Mouse (Mus musculus) bone marrow macrophage, adult 2 months (primary cell): ENCODE results near the gene Ube2e1. TPM values are rescaled to one million over a fixed set of nuclear protein-coding genes. Genes with fewer than 3 reads are reported as not detected.

Source experiments
- H3K27ac ChIP-seq: 2 replicates; pipeline ENCODE4 v1.5.1; 2012; ENCODE audit warnings: low read depth, low read length; ENCODE audit not compliant: insufficient read depth
- H3K4me1 ChIP-seq: 2 replicates; pipeline ENCODE4 v1.6.1; 2012; ENCODE audit warnings: low read length; ENCODE audit not compliant: control insufficient read depth, insufficient read depth
- H3K4me3 ChIP-seq: 2 replicates; pipeline ENCODE4 v1.5.1; 2012; ENCODE audit warnings: mild to moderate bottlenecking, low read length, moderate library complexity; ENCODE audit not compliant: insufficient read depth
- CTCF ChIP-seq: IDR thresholded peaks from 2 replicates; pipeline ENCODE4 v1.5.1; 2012; ENCODE audit warnings: low read depth, mild to moderate bottlenecking, low read length, moderate library complexity
- POLR2A ChIP-seq: IDR thresholded peaks from 2 replicates; pipeline ENCODE4 v1.6.1; 2012; ENCODE audit warnings: mild to moderate bottlenecking, low read depth, low read length, borderline replicate concordance
- polyA plus RNA-seq: library from polyadenylated mRNA; stranded (reverse); fragments of >200 nt; gene quantifications from 2 replicates; pipeline ENCODE4 v1.2.4, GENCODE M21; 2012; ENCODE audit not compliant: missing spikeins, insufficient read depth, insufficient read length

The Ube2e1 gene
- polyA plus RNA-seq: 66.5 and 72.9 TPM in 2 replicates

DNA sequence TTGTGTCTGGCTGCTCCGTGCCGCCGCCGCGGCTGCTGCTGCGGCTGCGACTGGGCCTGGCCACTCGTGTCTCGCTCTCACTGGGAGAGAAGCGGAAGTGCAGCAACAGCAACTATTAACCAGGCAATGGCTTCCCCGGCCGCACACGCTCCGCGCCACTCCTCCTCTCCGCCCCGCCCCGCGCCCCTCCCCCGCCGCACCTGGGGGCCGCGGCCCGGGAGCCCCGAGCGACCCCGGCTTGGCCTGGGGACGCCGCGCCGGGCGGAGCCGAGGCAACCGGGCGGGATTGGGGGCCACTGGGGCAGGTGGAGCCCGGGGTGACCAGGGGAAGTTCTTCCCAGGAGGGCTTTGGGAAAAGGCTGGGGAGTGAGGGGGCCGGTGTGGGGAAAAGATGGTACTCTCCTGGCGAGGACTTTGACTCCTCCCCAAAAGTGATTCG, at the start of gene Ube2e1:
Gene Ube2e1, minus strand, starts transcription at position 167 of the 439 bp plus-strand sequence.
- H3K27ac ChIP-seq: peak within 1 kb of the TSS; percentile 20; the same call in 1 of the 2 replicates
- peak within 1 kb of the TSS; percentile 91 for H3K4me3 ChIP-seq
- H3K4me1 ChIP-seq: peaks cover 5% of the 10 kb centered on the region; the same call in 1 of the 2 replicates
- no peak for TF ChIP-seq CTCF
- TF ChIP-seq POLR2A: no peak; the same call in 1 of the 2 replicates

DNA sequence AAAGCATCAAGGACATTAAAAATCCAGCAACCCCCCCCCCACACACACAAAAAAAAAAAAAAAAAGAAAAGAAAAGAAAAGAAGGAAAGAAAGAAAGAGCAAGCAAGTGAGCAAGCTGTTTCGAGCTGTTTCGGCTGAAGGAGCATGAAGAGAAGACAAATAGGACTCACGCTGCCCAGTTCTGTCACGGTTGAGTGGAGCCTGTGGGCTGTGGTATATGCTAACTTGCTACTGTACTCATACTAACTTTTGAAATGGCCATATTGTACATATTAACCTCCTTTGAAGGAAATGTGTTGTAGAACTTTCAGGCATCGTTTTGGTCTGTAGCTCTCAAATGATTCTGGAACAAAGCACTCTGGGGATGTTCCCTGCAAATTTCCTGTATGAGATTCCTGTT, 48.2 kb upstream of the Ube2e1 start:
- Histone ChIP-seq H3K27ac (no peak overlapping the region), H3K4me3 (no peak overlapping the region), H3K4me1 (no peaks in the 10 kb centered on the region)
- TF ChIP-seq CTCF (no peak), POLR2A (no peak)

DNA sequence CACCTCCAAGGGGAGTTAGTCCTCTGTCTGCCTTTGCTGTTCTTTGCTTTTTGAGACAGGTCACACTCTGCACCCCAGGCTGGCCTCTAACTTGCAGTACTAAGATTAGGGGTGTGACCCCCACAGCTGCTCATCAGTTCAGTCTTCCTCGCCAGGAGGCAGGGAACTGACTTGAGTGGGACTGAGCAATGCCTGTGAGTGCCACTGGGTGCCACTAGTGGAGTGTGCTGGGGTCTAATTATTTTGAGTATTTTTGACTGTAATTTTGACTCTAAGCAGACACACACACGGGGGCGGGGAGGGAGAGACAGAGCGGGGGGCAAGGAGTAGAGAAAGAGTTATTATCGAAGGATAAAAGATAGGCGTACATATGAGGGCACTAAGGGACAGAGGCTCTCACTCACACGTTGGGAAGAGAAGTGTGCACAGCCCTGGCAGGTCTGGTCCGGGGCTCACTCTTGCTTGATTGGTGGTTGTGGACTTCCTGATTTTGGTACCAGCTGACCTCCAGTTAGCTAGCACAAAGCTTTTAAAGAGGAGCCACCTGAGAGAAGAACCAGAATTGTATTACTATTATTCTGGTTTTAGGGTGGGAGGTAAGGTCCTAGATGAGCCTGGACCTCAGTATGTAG, 46.4 kb upstream of the Ube2e1 start:
- Histone ChIP-seq H3K27ac (no peak overlapping the region), H3K4me1 (no peaks in the 10 kb centered on the region), H3K4me3 (no peak overlapping the region)
- TF ChIP-seq POLR2A (no peak), CTCF (no peak)

DNA sequence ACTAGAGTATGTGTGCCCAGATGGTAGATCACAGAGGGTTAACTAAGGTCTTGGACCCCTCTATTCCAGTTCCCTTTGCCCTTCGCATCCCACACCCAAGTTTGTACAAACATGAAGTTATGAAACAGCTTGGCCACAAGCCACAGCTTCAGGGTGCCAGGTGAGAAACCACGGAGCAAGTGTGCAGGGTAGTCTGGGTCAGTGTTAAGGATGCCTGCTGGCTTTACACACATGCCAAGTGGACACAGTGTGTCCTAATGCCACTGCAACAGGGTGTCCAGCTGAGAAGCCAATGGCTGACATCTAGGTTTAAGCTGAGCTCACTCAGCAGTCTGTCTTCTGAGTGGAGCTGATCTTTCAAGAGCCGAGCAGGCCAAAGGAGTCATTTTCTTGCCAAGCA, 44.5 kb upstream of the Ube2e1 start:
- H3K27ac ChIP-seq: no peak overlapping the region
- no peaks in the 10 kb centered on the region for H3K4me1 ChIP-seq
- H3K4me3 ChIP-seq: no peak overlapping the region
- TF ChIP-seq POLR2A (no peak), CTCF (no peak)

DNA sequence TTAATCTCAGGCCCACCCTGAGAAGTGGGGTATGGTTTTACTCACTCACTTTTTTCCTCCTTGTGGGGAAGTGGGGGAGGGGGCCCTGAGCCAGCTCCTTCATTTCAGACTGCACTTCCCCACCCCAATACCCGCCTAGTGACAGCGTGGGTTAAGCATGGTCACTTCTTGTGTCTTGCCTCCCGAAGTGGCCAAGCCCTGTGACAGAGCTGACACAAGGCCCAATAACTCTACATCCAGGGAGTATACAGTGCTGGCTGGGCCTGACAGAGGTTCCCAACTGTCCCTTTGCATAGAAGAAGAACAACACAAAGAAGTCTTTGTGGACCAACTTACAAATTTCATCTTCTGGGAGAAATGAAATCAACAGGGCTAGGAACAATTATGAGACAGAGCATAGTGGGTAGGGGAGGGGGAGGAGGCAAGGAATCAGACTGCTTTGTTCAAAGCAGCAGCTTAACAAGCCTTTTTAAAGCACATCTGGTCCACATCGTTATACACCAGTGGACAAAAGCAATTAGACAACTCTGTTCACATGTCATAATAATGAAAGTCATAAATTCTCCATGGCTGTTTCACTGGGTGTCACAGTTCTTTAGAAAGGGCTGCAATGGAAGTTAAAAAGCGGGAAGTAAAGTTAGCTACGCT, 42.2 kb upstream of the Ube2e1 start:
- Histone ChIP-seq H3K27ac (no peak overlapping the region), H3K4me3 (no peak overlapping the region), H3K4me1 (no peaks in the 10 kb centered on the region)
- TF ChIP-seq CTCF (no peak), POLR2A (no peak)

DNA sequence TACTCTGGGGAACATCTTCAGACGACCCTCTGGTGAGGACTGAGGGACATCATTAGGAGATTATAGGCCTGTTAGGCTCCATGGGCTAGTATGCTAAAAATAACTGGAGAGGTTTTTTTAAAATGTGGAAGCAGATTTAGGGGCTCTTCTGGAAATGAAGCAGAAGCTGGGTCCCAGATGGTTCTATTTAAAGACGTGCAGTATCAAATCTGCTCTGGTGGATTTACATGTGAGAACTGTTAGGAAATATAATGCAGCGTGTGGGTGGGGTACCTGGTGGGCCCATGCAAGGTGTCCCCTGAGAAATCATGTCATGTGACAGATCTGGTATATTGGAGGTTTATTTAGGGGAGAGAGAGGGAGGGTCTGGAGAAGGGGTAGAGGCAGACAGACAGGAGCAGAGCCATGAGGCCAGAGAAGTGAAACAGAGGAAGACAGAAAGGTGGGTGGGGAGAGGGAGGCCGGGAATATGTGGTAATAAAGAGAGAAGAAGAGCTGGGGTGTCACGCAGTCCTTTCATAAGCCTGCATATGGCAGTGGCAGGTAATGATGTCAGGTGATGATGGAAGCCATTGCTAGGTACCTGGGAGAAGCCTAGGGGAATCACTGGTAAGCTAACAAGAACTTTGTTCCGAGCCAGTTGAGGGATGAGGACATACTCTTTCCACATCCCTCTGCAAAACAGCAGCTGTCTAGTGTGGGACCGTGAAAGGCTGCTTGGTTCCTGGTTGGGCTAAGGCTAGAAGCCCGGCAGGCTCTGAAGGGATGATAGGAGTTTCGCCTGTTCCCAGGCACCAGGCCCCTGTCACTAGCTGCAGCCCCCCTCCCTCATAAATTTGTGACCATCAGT, 41.3 kb upstream of the Ube2e1 start:
- H3K4me3 ChIP-seq: no peak overlapping the region
- no peak overlapping the region for H3K27ac ChIP-seq
- no peaks in the 10 kb centered on the region for H3K4me1 ChIP-seq
- TF ChIP-seq CTCF (no peak), POLR2A (no peak)

DNA sequence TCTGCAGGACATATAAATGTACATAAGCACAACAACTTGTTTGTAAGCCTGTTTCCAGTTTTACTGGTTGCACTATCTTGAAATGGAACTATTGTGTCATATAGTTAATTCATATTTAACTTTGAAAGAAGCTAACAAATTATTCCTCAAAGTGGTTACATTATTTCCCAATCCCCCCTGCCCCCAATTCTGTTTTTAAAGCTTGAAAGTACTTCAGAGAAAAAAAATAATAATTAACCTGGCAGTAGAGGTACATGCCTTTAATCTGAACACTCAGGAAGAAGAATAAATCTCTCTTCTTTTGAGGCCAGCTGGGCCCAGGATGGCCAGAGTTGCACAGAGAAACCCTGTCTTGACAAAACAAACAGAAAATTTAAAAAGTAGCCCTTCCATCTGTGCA, 37.4 kb upstream of the Ube2e1 start:
- Histone ChIP-seq H3K4me3 (no peak overlapping the region), H3K27ac (no peak overlapping the region), H3K4me1 (no peaks in the 10 kb centered on the region)
- TF ChIP-seq CTCF (no peak), POLR2A (no peak)

DNA sequence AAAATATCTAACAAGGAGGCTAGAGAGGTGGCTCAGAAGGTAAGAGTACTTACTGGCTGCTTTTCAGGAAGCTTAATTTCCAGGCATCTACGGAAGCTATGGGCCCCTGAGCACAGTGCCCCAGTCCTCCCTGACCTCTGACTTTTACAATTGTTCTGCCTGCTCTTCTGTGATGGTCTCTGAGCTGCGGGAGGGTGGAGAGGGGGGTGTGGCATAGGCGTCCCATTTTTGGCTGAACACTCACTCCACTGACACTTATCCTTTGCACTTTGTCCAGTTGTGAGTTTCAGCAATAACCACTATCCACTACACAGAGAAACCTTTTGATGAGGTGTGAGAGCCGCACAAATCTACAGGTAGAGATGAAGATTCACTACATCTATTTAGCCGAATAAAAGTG, 35.4 kb upstream of the Ube2e1 start:
- Histone ChIP-seq H3K4me1 (no peaks in the 10 kb centered on the region), H3K4me3 (no peak overlapping the region)
- TF ChIP-seq POLR2A (no peak), CTCF (no peak)

DNA sequence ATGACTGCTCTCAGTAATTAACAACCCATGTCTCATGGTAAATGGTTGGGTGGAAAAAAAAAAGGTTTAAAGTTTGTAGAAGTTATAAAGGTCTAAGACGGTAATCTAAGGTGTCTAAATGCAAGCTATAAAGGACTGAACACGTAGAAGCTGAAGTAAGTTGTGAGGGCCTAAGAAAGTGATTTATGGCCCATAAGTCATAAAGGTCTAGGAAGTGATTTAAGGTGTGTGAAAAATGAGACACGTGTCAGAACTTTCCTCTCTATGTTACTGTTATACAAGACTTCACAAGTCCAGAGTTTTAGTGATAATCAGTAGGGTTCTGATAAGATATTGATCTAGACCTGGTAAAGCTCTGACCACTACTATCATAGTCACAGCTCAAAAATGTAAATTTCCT, 32.7 kb upstream of the Ube2e1 start:
- no peak overlapping the region for H3K4me3 ChIP-seq
- no peaks in the 10 kb centered on the region for H3K4me1 ChIP-seq
- no peak overlapping the region for H3K27ac ChIP-seq
- TF ChIP-seq CTCF (no peak), POLR2A (no peak)

More for the DNA sequence above, 35.4 kb upstream of the Ube2e1 start:
- no peak overlapping the region for H3K27ac ChIP-seq

DNA sequence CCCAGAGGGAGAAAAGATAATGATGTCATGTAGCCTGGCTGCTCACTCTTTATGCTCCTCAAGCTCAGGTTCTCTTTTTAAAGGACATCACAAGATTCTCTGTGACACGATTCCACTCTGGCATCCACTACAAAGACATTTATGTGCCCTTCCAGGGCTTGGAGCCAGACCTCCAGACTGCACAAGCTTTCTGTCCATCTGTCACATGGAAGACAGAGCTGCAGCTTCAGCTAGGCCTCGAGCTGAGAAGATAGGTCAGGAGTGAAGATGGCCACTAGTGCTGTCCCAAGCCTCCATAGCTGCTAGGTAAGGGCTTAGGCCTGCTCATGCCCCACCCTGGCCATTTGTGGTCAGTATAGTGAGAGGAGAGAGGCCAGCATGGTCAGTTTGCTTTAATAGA, 24.8 kb upstream of the Ube2e1 start:
- Histone ChIP-seq H3K4me3 (no peak overlapping the region), H3K27ac (no peak overlapping the region), H3K4me1 (no peaks in the 10 kb centered on the region)
- TF ChIP-seq CTCF: no peak
- TF ChIP-seq POLR2A: no peak
